Mouse (Mus musculus): ENCODE results near the gene Rras. TPM values are rescaled to one million over a fixed set of nuclear protein-coding genes. Genes with fewer than 3 reads are reported as not detected.
A peak's percentile ranks its signal among the peaks of the same experiment; 100 is the strongest.

Rras gene
- total and polyA plus RNA-seq, 2 experiments from 2014 or later, result 4.2 to 13.1 TPM

DNA sequence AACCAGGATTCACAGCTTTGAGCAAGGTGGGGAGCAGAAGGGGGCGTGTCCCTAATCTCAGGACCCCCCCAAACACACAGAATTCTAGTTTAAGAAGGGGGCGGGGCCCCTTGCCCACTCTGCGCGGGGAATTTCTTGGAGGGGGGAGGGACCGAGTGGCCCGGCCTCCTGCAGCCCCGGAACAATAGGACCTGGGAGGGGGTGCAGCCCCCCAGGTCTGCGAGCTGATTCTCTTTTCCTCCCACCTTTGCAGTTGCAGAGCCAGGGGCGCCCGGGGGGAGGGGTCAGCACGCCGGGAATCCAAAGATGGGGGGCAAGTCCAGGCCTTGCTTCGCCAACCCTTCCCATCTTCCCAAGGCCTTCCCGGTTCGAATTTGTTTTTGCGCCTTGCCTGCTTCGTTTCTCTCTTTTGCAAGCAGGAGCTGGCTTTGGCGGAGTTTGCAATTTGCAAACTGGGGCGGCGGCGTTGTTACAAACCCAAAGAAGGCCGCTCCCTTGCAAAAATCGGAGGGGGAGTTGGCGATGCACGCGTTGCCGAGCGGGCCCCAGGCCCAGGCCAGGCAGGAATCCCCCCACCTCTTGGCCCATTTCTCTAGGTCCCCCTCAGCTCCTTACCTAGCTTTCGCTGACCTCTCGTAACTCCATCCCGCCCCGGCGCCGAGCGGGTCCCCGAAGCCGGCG, 34.6 kb downstream of the Rras start:
- Histone ChIP-seq H3K4me3 (ENCODE audit: low read depth, low read length) (peak overlapping the region; percentile 77), H3K36me3 (ENCODE audit: insufficient read depth) (peaks cover 30% of the 10 kb centered on the region), H3K9ac (peak overlapping the region; percentile 96), H3K27me3 (ENCODE audit: insufficient read depth, low read length) (no peaks in the 10 kb centered on the region), H3K9me3 (ENCODE audit: low read length) (no peaks in the 10 kb centered on the region), H3K4me2 (ENCODE audit: low read depth) (peak overlapping the region; percentile 89), H3K4me1 (ENCODE audit: insufficient read depth) (no peaks in the 10 kb centered on the region; the same call in 1 of the 2 replicates), H3K27ac (ENCODE audit: low read depth, low read length) (peak overlapping the region; percentile 96)
- DNase-seq (no peak), ATAC-seq (no peak)
- under 1% methylated on average over 37 of the region's 38 CpGs for WGBS
- TF ChIP-seq CTCF (IDR thresholded peaks at IDR 0.05; ENCODE audit: low read depth), result no peak

DNA sequence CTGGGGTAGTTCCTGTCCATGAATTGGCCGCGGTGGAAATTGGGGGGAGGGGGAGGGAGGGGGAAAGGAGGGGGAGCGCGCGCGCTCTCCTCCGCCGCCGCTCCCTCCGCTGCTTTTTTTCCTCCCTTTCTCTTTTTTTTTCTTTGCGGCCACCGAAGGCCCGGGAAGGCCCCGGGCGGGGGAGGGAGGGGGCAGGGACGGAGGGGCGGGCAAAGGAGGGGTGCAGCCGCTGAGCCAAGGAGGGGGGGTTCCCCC, 35.0 kb downstream of the Rras start, which contains the start of gene Prr12:
Gene Prr12 (minus strand): TSS at position 20 of the 255 bp plus-strand sequence.
- Histone ChIP-seq H3K36me3 (ENCODE audit: insufficient read depth) (peaks cover 25% of the 10 kb centered on the region), H3K9ac (peak within 1 kb of the TSS; percentile 96), H3K9me3 (ENCODE audit: low read length) (no peaks in the 10 kb centered on the region), H3K4me3 (ENCODE audit: low read depth, low read length) (peak within 1 kb of the TSS; percentile 77), H3K27ac (ENCODE audit: low read depth, low read length) (peak within 1 kb of the TSS; percentile 96), H3K4me1 (ENCODE audit: insufficient read depth) (no peaks in the 10 kb centered on the region; the same call in 1 of the 2 replicates), H3K4me2 (ENCODE audit: low read depth) (peak within 1 kb of the TSS; percentile 89), H3K27me3 (ENCODE audit: insufficient read depth, low read length) (no peaks in the 10 kb centered on the region)
- no peak for TF ChIP-seq CTCF (IDR thresholded peaks at IDR 0.05; ENCODE audit: low read depth)
- peak; percentile 80 for DNase-seq
- 0% methylated on average over 7 of the region's 18 CpGs for WGBS
- ATAC-seq, result peak; percentile 2; the same call in 1 of the 2 replicates

DNA sequence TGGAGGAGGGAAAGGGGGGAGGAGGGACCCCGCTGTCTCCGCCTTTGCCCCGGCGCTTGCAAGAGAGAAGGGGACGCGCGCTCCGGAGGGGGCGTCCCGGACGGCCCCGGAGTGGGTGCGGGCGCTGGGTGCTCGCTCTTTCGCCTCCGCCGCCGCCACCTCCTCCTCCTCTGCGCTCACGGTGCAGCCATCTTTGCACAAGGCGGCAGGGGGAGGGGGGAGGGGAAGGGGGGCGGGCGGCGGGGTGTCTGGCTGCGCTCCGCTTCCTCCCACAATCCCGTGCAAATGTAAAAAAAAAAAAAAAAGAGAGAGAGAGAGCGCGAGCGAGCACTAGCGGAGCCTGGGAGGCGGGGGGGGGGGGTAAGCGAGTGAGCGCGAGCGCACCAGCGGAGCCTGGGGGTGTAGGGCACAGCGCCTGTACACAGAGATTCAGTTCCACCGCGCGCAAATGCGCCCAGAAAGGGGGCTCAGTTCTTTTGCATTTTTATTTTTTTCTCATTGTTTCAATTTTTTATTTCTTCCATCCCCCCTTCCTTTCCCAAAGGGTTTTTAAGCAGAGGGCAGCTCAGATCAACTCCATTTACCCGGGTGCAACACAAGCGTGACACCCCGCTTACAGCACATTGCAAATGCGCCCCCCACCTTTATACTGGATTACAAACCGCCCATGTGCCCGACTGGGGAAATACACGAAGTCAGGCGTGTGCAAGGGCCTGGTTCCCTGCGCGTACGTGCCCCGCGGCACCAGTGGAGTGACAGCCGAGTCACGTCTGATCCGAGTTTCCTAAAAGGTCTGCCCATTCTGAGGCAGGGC, 35.6 kb downstream of the Rras start:
- Histone ChIP-seq H3K27me3 (ENCODE audit: insufficient read depth, low read length) (no peaks in the 10 kb centered on the region), H3K4me1 (ENCODE audit: insufficient read depth) (no peaks in the 10 kb centered on the region; the same call in 1 of the 2 replicates), H3K36me3 (ENCODE audit: insufficient read depth) (peaks cover 20% of the 10 kb centered on the region), H3K9ac (peak overlapping the region; percentile 96), H3K27ac (ENCODE audit: low read depth, low read length) (peak overlapping the region; percentile 96), H3K4me2 (ENCODE audit: low read depth) (peak overlapping the region; percentile 89), H3K9me3 (ENCODE audit: low read length) (no peaks in the 10 kb centered on the region), H3K4me3 (ENCODE audit: low read depth, low read length) (peak overlapping the region; percentile 77)
- peak; percentile 61 for ATAC-seq
- peak; percentile 88 for DNase-seq
- no peak for TF ChIP-seq CTCF (IDR thresholded peaks at IDR 0.05; ENCODE audit: low read depth)
- under 1% methylated on average over 38 of the region's 59 CpGs for WGBS

DNA sequence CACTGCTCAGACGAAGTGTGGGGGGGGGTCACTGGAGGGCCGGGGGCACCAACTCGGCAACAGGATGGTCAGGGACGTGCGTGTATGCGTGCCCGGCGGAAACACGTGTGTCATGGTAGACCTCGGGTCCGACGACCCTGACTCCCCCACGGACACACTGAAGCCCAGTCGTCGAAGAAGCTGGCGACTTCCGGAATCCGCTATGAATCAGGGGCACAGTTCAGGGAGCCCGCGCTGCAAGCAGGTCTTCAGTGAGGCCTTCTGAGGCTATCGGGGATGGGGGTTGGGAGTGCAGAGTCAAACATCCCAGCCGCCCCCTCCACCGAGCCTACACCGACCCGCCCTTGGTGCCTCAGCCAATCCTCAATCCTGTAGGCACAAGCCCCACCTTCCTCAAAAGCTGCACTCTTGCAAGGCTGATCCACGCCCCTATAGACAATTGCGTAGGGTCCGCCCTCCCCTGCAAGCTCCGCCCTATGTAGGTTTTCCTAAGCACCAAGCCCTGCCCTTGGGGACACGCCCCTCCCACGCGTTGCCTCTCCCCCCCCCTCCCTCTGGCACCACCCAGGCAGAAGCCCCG, 36.3 kb downstream of the Rras start:
- ATAC-seq (peak; percentile 92), DNase-seq (peak; percentile 93)
- H3K9ac ChIP-seq, result peak overlapping the region; percentile 96
- no peaks in the 10 kb centered on the region for H3K27me3 ChIP-seq (ENCODE audit: insufficient read depth, low read length)
- under 1% methylated on average over 33 of the region's 33 CpGs for WGBS
- peaks cover 4% of the 10 kb centered on the region; the same call in 1 of the 2 replicates for H3K4me1 ChIP-seq (ENCODE audit: insufficient read depth)
- peaks cover 13% of the 10 kb centered on the region for H3K36me3 ChIP-seq (ENCODE audit: insufficient read depth)
- TF ChIP-seq CTCF (IDR thresholded peaks at IDR 0.05; ENCODE audit: low read depth), result no peak
- peak overlapping the region; percentile 96 for H3K27ac ChIP-seq (ENCODE audit: low read depth, low read length)
- peak overlapping the region; percentile 89 for H3K4me2 ChIP-seq (ENCODE audit: low read depth)
- H3K9me3 ChIP-seq (ENCODE audit: low read length), result no peaks in the 10 kb centered on the region
- peak overlapping the region; percentile 77 for H3K4me3 ChIP-seq (ENCODE audit: low read depth, low read length)

DNA sequence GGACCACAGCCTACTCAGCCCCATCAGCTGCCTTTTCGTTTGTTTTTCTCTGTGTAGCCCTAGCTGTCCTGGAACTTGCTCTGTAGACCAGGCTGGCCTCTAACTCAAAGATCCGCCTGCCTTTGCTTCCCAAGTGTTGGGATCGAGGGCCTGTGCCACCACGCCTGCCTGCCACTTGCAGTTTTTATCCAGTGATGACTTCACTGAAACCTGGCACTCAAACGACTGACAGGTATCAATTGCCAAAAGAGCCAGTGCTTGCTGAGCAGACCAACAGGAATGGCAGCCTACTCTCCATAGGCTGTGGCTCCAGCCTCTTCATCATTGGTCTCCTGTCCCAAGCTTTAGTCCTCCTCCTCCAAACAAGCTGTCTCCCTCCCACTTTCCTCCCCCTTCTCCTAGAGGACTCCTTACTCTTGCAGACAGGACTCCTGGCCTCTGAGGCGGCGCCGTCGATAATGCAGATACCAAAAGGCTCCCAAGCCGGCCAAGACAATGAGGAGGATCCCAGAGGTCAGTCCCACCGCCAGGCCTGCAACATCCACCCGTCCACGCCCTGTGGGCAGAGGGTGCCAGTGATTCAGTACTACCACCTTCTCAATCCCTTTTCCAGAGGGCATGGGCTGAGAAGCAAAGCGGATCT, 38.7 kb downstream of the Rras start:
- Histone ChIP-seq H3K9me3 (ENCODE audit: low read length) (no peaks in the 10 kb centered on the region), H3K36me3 (ENCODE audit: insufficient read depth) (no peaks in the 10 kb centered on the region), H3K4me3 (ENCODE audit: low read depth, low read length) (no peak overlapping the region), H3K9ac (no peak overlapping the region), H3K4me2 (ENCODE audit: low read depth) (no peak overlapping the region), H3K27me3 (ENCODE audit: insufficient read depth, low read length) (no peaks in the 10 kb centered on the region), H3K4me1 (ENCODE audit: insufficient read depth) (peaks cover 10% of the 10 kb centered on the region; the same call in 1 of the 2 replicates), H3K27ac (ENCODE audit: low read depth, low read length) (no peak overlapping the region)
- DNase-seq (no peak), ATAC-seq (no peak)
- TF ChIP-seq CTCF (IDR thresholded peaks at IDR 0.05; ENCODE audit: low read depth), result no peak
- WGBS, result 68% methylated on average over 14 of the region's 14 CpGs

DNA sequence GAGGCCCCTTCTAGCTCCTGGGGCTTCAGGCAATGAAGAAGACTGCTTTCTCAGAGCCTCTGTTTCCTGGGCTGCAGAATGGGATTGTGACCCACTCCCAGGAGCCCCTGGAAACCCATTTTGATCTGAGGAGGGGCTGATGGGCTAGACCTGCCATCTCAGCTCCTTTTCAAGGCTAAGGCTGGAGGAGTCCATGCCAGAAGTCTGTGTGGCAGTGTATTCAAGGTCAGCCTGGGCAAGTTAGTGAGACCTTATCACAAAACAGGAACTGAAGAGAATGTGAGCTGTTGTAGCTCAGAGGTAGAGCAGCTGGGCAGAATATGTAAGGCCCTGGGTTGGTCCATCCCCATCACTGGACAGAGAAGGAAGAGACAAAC, 39.2 kb downstream of the Rras start:
- ATAC-seq, result no peak
- no peaks in the 10 kb centered on the region for H3K9me3 ChIP-seq (ENCODE audit: low read length)
- no peaks in the 10 kb centered on the region for H3K27me3 ChIP-seq (ENCODE audit: insufficient read depth, low read length)
- H3K36me3 ChIP-seq (ENCODE audit: insufficient read depth), result no peaks in the 10 kb centered on the region
- DNase-seq, result no peak
- no peak overlapping the region for H3K27ac ChIP-seq (ENCODE audit: low read depth, low read length)
- H3K4me3 ChIP-seq (ENCODE audit: low read depth, low read length), result no peak overlapping the region
- H3K4me1 ChIP-seq (ENCODE audit: insufficient read depth), result peaks cover 13% of the 10 kb centered on the region; the same call in 1 of the 2 replicates
- no peak overlapping the region for H3K9ac ChIP-seq
- no peak for TF ChIP-seq CTCF (IDR thresholded peaks at IDR 0.05; ENCODE audit: low read depth)
- H3K4me2 ChIP-seq (ENCODE audit: low read depth), result no peak overlapping the region

All from forebrain, postnatal 0 days (tissue).